Mouse (Mus musculus) mouse embryonic stem cell (cell line): ENCODE results near the gene Fgfr2.

Experiments
- in situ Hi-C, 2 experiments: fragments of 300-500 bp; cut with MboI; formaldehyde crosslinking; loops; 1 replicate in 1 of 2; 3 replicates in 1 of 2; pipeline ENCODE4 v1.14.3; 2019 to 2020; ENCODE audit warnings: low sequenced_read_pairs in 2 of 2, low pct_unique_long_range_greater_than_20kb in 1 of 2, mixed read lengths in 1 of 2; ENCODE audit not compliant: unreplicated experiment in 1 of 2

Fgfr2 gene

GRCm38 (mm10) chr7:131603186-131603585, 1520.0 kb downstream of the Fgfr2 start:
- in situ Hi-C loops, result no loop called here

DNA sequence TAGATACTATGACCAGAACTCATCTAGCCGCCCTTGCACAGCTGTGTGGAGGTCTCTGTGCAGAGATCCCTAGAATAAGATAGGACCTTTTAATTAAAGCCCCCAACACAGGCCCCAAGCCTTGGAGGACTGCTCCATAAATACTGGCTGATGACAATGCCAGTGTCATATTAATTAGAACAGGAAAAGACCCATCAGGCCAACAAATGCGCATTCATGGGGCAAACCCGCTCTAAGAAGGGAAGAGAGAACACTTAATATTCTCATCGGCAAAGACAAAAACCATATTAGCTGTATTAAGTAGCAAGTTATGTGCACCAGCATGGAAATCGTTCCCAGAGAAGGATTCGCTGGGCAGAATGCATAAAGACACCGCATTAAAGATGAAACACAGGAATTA, 1521.0 kb downstream of the Fgfr2 start:
- in situ Hi-C loops, result no loop called here

DNA sequence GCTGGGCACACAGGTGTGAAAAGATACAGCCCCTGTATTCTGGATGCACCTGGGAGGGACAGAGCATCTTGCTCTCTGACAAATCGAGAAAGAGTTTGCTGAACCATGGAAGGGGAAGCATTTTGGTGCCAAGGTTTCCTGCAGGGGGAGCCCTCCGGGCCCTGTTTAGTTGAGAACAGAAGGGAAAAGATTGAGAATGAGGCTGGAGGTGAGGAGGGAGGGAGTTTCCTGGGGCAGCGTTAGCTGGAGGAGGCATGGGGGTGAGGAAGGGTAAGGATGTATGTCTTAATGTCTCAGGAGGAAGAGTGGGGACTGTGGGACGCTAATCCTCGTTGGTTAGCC, 1524.7 kb downstream of the Fgfr2 start:
- in situ Hi-C loops, result no loop called here

- in situ Hi-C loops, result no loop called here
Measured at GRCm38 (mm10) chr7:131597779-131598482, 1525.2 kb downstream of the Fgfr2 start.

DNA sequence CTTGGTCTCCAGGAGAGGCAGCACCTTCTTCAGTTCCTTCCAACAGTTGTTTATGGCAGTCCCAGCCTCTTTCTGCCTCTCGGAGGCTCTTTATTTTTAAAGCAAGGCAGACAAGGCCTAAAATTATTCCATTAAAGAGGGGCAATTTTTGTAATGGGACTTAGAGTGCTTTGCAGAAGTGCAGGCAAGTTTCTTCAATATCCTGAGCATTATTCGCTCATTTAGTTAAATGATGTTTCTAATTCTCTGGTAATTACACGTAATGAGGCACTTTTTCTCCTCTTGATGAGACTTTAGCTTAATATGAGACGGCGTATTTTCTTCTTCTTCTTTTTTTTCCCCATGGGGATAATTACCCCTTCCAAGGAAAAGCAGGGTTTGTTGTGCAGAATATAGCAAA, 1537.6 kb downstream of the Fgfr2 start:
- in situ Hi-C loops, result no loop called here

- in situ Hi-C loops, result no loop called here
Measured at GRCm38 (mm10) chr7:131582178-131582577, 1541.0 kb downstream of the Fgfr2 start.

- in situ Hi-C loops, result no loop called here
Measured at GRCm38 (mm10) chr7:131575246-131575645, 1547.9 kb downstream of the Fgfr2 start.

- in situ Hi-C loops, result no loop called here
Measured at GRCm38 (mm10) chr7:131560697-131561042, 1562.5 kb downstream of the Fgfr2 start.

GRCm38 (mm10) chr7:131559986-131560696, 1563.0 kb downstream of the Fgfr2 start, which contains the start of gene Bub3:
TSS of gene Bub3 (plus strand) at chr7:131560222.
- in situ Hi-C loops, result loop anchor here in 1 of 2 experiments (10.0 kb wide), 1 partner anchor 1045 kb away; no protein-coding TSS in a partner anchor

GRCm38 (mm10) chr7:131557751-131558150, 1565.4 kb downstream of the Fgfr2 start:
- in situ Hi-C loops, result loop anchor here in 1 of 2 experiments (10.0 kb wide), 1 partner anchor 1047 kb away; no protein-coding TSS in a partner anchor

DNA sequence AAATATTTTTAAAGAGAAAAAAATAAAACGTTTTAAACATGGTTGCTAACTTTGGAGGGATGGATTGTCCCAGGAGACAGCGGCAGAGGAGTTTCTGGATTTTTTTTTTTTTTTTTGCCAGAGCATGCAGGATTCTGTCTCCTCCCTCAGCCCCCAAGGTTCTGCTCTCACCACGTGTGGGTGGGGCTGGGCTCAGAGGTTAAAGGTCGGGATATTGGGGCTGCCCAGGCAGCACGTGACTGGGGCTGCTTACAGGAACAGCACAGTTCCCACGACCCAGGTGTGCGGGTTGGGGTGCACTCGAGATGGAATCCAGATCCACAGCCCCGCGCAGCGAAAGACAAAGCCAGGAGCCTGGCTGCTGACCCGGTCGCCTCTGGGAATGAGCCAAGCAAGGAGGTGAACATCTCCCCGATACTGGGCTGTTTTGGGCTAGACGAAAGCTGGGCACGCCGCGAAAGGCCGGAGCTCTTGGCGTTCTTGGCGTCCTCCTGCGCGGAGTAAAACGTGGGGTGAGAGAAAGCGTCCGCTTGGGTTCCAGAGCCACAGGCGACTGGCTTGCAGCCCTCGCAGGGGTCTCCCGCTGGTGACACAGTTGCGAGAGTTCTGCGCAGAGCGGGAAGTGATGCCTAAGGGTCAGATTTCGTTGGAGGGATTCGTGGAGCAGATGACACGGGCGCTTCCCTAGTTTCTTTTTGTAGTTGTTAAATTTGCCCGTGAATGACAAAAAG, 1566.4 kb downstream of the Fgfr2 start:
- in situ Hi-C loops, result loop anchor here in 1 of 2 experiments (10.0 kb wide), 1 partner anchor 1048 kb away; no protein-coding TSS in a partner anchor

- in situ Hi-C loops, result loop anchor here in 1 of 2 experiments (10.0 kb wide), 1 partner anchor 1049 kb away; no protein-coding TSS in a partner anchor
Measured at GRCm38 (mm10) chr7:131556116-131556515, 1567.0 kb downstream of the Fgfr2 start.

GRCm38 (mm10) chr7:131555301-131556081, 1567.7 kb downstream of the Fgfr2 start:
- in situ Hi-C loops, result loop anchor here in 1 of 2 experiments (10.0 kb wide), 1 partner anchor 1049 kb away; no protein-coding TSS in a partner anchor

DNA sequence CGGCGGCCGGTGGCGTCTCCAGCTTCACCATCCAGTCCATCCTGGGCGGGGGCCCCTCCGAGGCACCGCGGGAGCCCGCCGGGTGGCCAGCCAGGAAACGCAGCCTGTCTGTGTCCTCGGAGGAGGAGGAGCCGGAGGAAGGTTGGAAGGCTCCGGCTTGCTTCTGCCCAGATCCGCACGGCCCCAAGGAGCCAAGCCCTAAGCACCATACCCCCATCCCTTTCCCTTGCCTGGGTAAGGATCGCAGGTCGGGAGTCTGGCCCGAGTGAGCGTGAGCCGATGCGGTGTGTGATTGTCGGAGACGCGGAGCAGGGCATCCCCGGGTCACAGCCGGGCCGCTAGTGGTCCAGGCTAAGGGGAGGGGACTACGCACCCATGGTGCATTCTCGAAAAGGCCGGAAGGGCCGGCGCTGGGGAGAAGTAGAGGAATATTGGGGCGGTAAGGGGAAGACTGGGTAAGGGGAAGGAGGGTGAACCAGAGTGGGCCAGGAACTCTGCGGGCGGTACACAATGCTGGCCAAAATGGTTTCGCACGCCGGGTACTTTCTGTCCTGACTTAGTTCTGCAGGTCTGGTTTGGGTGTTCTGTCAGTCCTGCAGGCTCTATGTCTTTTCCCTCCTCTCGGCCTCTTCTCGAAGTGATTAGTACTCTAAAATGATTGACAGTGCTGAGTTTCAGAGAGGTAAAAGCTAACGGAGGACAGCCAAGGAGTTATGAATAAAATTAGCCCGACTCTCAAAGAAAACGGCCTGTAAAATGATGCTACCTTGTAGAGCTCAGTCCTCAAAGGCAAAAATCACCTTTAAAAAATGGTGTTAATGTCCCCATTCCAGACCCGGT, 1568.6 kb downstream of the Fgfr2 start:
- in situ Hi-C loops, result loop anchor here in 1 of 2 experiments (10.0 kb wide), 1 partner anchor 1050 kb away; no protein-coding TSS in a partner anchor

DNA sequence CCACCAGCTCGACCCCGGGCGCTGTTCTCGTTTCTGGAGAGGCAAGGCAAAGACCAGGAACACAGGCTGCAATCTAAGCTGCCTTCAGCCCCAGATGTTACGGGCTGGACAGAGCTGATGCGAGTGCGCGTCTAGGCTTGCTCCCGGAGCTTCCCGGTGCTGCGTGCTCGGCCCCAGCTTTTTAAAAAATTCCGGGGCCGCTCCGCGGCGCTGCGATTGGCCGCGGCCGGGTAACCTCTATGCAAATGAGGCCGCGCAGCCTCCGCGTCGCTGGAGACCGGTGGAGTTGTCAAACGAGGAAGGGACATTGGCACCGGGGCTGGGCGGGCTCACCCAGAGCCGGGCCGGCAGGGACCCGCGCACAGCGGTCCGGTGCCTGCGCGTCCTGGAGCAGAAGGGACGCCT, 1569.4 kb downstream of the Fgfr2 start:
- in situ Hi-C loops, result loop anchor here in 1 of 2 experiments (10.0 kb wide), 1 partner anchor 1051 kb away; no protein-coding TSS in a partner anchor

DNA sequence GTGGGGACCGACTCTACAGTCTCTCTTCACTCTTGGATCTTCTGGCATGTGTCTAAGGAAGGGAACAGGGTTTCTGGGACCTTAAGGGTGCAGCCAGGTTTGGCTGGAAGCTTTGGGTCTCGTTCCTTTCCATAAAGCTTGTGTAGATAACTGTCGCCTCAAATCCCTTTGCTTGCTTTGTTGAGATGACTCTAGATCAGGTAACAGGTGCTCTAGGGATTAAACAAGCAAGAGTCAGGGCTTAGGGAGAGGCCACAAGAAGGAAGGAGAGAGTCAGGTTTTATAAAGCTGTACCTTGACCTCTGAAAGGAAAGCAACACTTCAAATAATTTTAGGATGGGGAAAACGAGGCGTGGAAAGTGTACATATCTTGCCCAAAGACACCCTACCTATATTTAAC, 1570.4 kb downstream of the Fgfr2 start:
- in situ Hi-C loops, result loop anchor here in 1 of 2 experiments (10.0 kb wide), 1 partner anchor 1052 kb away; no protein-coding TSS in a partner anchor
